Mouse (Mus musculus) B cell, adult 2 months (primary cell): Measurements from ENCODE around the gene Gm10801.
"Not testable (repeated sequence)": the region's sequence is repeated elsewhere in the genome, so short reads cannot be mapped to it uniquely, and the experiment has no call there.

ENCODE experiments used
- DNase-seq, 2 experiments: peaks; one replicate each; pipeline ENCODE4 v3.0.0; 2022

The Gm10801 gene

DNA sequence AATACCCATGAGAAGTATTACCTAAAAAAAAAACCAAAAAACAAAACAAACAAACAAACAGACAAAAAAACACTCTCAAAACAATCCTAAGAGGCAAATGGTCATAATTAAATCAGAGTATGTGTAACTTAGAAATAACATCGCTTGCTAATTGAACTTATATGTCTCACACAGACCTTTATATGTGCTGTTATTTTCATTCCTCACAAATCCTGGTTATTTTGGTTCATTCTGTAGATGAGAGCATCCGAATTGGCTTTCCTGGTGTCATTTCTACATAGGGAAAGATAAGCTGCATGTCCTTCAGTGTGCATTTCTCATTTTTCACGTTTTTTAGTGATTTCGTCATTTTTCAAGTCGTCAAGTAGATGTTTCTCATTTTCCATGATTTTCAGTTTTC is at the start of gene Gm10801:
Gm10801 (plus strand) TSS at position 301 of the 400 bp plus-strand sequence.
- DNase-seq, result not testable (repeated sequence)

- DNase-seq, result not testable (repeated sequence)
Measured at GRCm38 (mm10) chr2:98667201-98667600, 5.2 kb downstream of the Gm10801 start, which contains the start of gene Gm10800. Gene Gm10800, minus strand, starts transcription at chr2:98667301.

DNA sequence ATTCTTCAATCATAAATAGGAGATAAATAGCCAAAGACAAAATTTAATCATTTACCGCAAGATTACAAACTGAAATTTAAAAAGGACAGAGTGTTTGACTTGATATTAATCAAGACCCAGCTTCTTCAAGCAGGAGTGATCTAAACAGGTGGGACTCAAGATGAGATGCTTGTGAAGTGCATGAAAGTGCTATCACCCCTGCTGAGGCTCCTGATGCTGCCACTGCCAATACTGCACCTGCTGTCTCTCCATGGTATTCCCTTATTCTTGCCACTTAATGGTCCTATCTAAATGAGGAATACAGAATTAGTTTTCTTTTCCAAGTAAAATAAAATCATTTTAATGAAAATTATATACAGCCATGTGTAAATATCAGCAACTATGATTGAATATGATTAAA is 35.5 kb downstream of the Gm10801 start:
- no peak for DNase-seq
